Mouse (Mus musculus): ENCODE results near the gene Cabin1. TPM values are rescaled to one million over a fixed set of nuclear protein-coding genes. Genes with fewer than 3 reads are reported as not detected.

Gene Cabin1
- polyA plus RNA-seq, 1 experiment from 2014 or later = 40.7 TPM

- peak; percentile 55 for ATAC-seq
- no peak for TF ChIP-seq CTCF (IDR thresholded peaks at IDR 0.05)
- ChIA-PET CTCF (interaction anchor here (1.0 to 1.8 kb wide), 2 partner anchors 17 to 40 kb away, joined by 3 to 4 read pairs; no protein-coding TSS in a partner anchor), POLR2A (interaction anchor here (1.0 kb wide), 1 partner anchor 11 kb away, joined by 3 read pairs; no protein-coding TSS in a partner anchor)
- H3K27me3 ChIP-seq = no peaks in the 10 kb centered on the region
- in situ Hi-C loops (cut with MboI; ENCODE audit: low pct_unique_long_range_greater_than_20kb) = no loop called here
- no peak for DNase-seq (ENCODE audit: low read depth, low spot score)
Observed at GRCm38 (mm10) chr10:75667911-75668270, 96.2 kb downstream of the Cabin1 start.

GRCm38 (mm10) chr10:75667115-75667910 lies 96.8 kb downstream of the Cabin1 start:
- CTCF ChIA-PET = interaction anchor here (1.0 to 1.8 kb wide), 3 partner anchors 11 to 41 kb away, joined by 3 to 5 read pairs (median 4); no protein-coding TSS in a partner anchor
- POLR2A ChIA-PET = interaction anchor here (0.6 to 1.0 kb wide), 2 partner anchors 11 to 39 kb away, joined by 3 read pairs; no protein-coding TSS in a partner anchor
- ATAC-seq (peak; percentile 70), DNase-seq (ENCODE audit: low read depth, low spot score) (no peak)
- in situ Hi-C loops (cut with MboI; ENCODE audit: low pct_unique_long_range_greater_than_20kb) = no loop called here
- no peak for TF ChIP-seq CTCF (IDR thresholded peaks at IDR 0.05)
- H3K27me3 ChIP-seq = no peaks in the 10 kb centered on the region

GRCm38 (mm10) chr10:75666451-75667030 lies 97.6 kb downstream of the Cabin1 start:
- H3K27me3 ChIP-seq = no peaks in the 10 kb centered on the region
- no peak for DNase-seq (ENCODE audit: low read depth, low spot score)
- in situ Hi-C loops (cut with MboI; ENCODE audit: low pct_unique_long_range_greater_than_20kb) = no loop called here
- ATAC-seq = no peak
- no peak for TF ChIP-seq CTCF (IDR thresholded peaks at IDR 0.05)
- ChIA-PET POLR2A (interaction anchor here (0.6 kb wide), 1 partner anchor 40 kb away, joined by 3 read pairs; no protein-coding TSS in a partner anchor), CTCF (interaction anchor here (1.7 kb wide), 1 partner anchor 11 kb away, joined by 5 read pairs; no protein-coding TSS in a partner anchor)

- no peak for TF ChIP-seq CTCF (IDR thresholded peaks at IDR 0.05)
- ATAC-seq (no peak), DNase-seq (ENCODE audit: low read depth, low spot score) (no peak)
- ChIA-PET CTCF (no interaction called here), POLR2A (no interaction called here)
- in situ Hi-C loops (cut with MboI; ENCODE audit: low pct_unique_long_range_greater_than_20kb) = no loop called here
- no peaks in the 10 kb centered on the region for H3K27me3 ChIP-seq
Observed at GRCm38 (mm10) chr10:75664673-75665270, 99.4 kb downstream of the Cabin1 start.

GRCm38 (mm10) chr10:75662575-75662974 lies 101.6 kb downstream of the Cabin1 start:
- POLR2A ChIA-PET = interaction anchor here (0.6 kb wide), 1 partner anchor 113 kb away, joined by 3 read pairs; no protein-coding TSS in a partner anchor
- no peak for DNase-seq (ENCODE audit: low read depth, low spot score)

GRCm38 (mm10) chr10:75661876-75662275 lies 102.3 kb downstream of the Cabin1 start:
- DNase-seq (ENCODE audit: low read depth, low spot score) (no peak), ATAC-seq (no peak)
- ChIA-PET CTCF (no interaction called here), POLR2A (interaction anchor here (0.6 to 0.8 kb wide), 2 partner anchors 8 to 112 kb away, joined by 3 read pairs; no protein-coding TSS in a partner anchor)
- no peak for TF ChIP-seq CTCF (IDR thresholded peaks at IDR 0.05)
- in situ Hi-C loops (cut with MboI; ENCODE audit: low pct_unique_long_range_greater_than_20kb) = no loop called here
- H3K27me3 ChIP-seq = no peaks in the 10 kb centered on the region

More at GRCm38 (mm10) chr10:75662575-75662974, 101.6 kb downstream of the Cabin1 start:
- TF ChIP-seq CTCF (IDR thresholded peaks at IDR 0.05) = no peak
- H3K27me3 ChIP-seq = no peaks in the 10 kb centered on the region
- CTCF ChIA-PET = no interaction called here
- no peak for ATAC-seq
- in situ Hi-C loops (cut with MboI; ENCODE audit: low pct_unique_long_range_greater_than_20kb) = no loop called here

- CTCF ChIA-PET = no interaction called here
- H3K27me3 ChIP-seq = no peaks in the 10 kb centered on the region
- in situ Hi-C loops (cut with MboI; ENCODE audit: low pct_unique_long_range_greater_than_20kb) = no loop called here
- POLR2A ChIA-PET = interaction anchor here (0.7 to 0.8 kb wide), 2 partner anchors 8 to 12 kb away, joined by 3 to 4 read pairs; no protein-coding TSS in a partner anchor
- no peak for TF ChIP-seq CTCF (IDR thresholded peaks at IDR 0.05)
- DNase-seq (ENCODE audit: low read depth, low spot score) (no peak), ATAC-seq (no peak)
Observed at GRCm38 (mm10) chr10:75661381-75661780, 102.8 kb downstream of the Cabin1 start.

GRCm38 (mm10) chr10:75657772-75658171 lies 106.4 kb downstream of the Cabin1 start:
- DNase-seq (ENCODE audit: low read depth, low spot score) (no peak), ATAC-seq (no peak)
- in situ Hi-C loops (cut with MboI; ENCODE audit: low pct_unique_long_range_greater_than_20kb) = no loop called here
- POLR2A ChIA-PET = no interaction called here
- CTCF ChIA-PET = no interaction called here
- TF ChIP-seq CTCF (IDR thresholded peaks at IDR 0.05) = no peak
- no peaks in the 10 kb centered on the region for H3K27me3 ChIP-seq

- H3K27me3 ChIP-seq = no peaks in the 10 kb centered on the region
- no peak for ATAC-seq
- ChIA-PET POLR2A (interaction anchor here (0.8 kb wide), 1 partner anchor 10 kb away, joined by 3 read pairs; no protein-coding TSS in a partner anchor), CTCF (no interaction called here)
- no peak for TF ChIP-seq CTCF (IDR thresholded peaks at IDR 0.05)
- in situ Hi-C loops (cut with MboI; ENCODE audit: low pct_unique_long_range_greater_than_20kb) = no loop called here
- DNase-seq (ENCODE audit: low read depth, low spot score) = no peak
Observed at GRCm38 (mm10) chr10:75657165-75657564, 107.0 kb downstream of the Cabin1 start.

GRCm38 (mm10) chr10:75654053-75654452 lies 110.1 kb downstream of the Cabin1 start:
- no peak for ATAC-seq
- ChIA-PET CTCF (interaction anchor here (2.3 kb wide), 1 partner anchor 18 kb away, joined by 6 read pairs; no protein-coding TSS in a partner anchor), POLR2A (interaction anchor here (1.2 kb wide), 1 partner anchor 8 kb away, joined by 3 read pairs; no protein-coding TSS in a partner anchor)
- no peak for DNase-seq (ENCODE audit: low read depth, low spot score)
- H3K27me3 ChIP-seq = no peaks in the 10 kb centered on the region
- in situ Hi-C loops (cut with MboI; ENCODE audit: low pct_unique_long_range_greater_than_20kb) = no loop called here
- TF ChIP-seq CTCF (IDR thresholded peaks at IDR 0.05) = no peak

Measured in Patski (cell line).